Comparison of ENCODE assay signal across 9 mouse cellular contexts in the genomic region with DNA sequence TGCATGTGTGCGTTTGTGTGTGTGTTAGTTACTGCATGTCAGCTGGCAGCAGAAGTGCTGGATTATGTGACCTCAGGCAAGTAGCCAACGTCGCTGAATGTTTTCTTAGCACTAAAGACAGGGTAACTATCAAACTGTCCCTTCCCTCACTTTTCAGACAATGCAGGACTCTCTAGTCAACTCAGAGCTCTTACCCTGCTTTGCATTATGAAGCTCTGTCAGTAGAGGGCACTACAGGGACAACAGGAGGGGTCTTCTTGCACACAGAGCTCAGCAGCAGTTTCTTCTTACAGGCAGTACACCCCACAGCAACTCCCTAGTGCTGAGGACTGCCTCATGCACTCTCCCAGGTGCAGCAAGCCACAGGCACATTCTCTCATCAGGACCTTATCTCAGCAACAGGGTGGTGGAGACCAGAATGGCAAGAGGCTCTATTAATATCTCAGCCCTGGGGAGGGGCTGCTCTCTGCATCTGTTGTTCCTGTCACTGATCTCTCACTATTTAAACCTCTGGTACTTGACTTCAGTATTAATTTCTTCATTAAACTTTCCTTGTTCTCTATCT. TPM values are rescaled to one million over a fixed set of nuclear protein-coding genes. Genes with fewer than 3 reads are reported as not detected.
DNase-seq lines count a peak whose midpoint lies in the region; ATAC-seq lines count a peak whose summit lies in the region.
"Had no signal": no experiment of that assay in that cellular context is flagged by ENCODE, and none has a peak within 500 bp of the region (broad histone marks: within the 10 kb centered on the region; RNA-seq: fewer than 3 reads in every experiment).

No protein-coding gene starts in this region.

- no peaks in the 10 kb centered on the region for H3K9me3 ChIP-seq in midbrain, embryonic 14.5 days (ENCODE audit: control insufficient read depth, low read length)
- H3K9me3 ChIP-seq in midbrain, embryonic 13.5 days, result no peaks in the 10 kb centered on the region
- H3K9me3 ChIP-seq: neural tube, embryonic 13.5 days had no signal

- no peak for ATAC-seq in midbrain, embryonic 14.5 days (ENCODE audit: low FRiP score, low TSS enrichment)
- ATAC-seq in midbrain, embryonic 13.5 days, result no peak
- no peak for ATAC-seq in activated CD4-positive, CD25-positive, alpha-beta regulatory T cell, adult 4 months

- H3K4me2 ChIP-seq in midbrain, embryonic 14.5 days (ENCODE audit: low read length), result no peak overlapping the region
- no peak overlapping the region for H3K4me2 ChIP-seq in midbrain, embryonic 13.5 days (replicated peaks)
- H3K4me2 ChIP-seq: neural tube, embryonic 13.5 days had no signal

- H3K36me3 ChIP-seq in midbrain, embryonic 14.5 days (ENCODE audit: control insufficient read depth, insufficient read depth, low read length), result peaks cover 62% of the 10 kb centered on the region
- peaks cover 65% of the 10 kb centered on the region for H3K36me3 ChIP-seq in midbrain, embryonic 13.5 days

- WGBS in midbrain, embryonic 14.5 days, result 90% methylated on average over 3 of the region's 3 CpGs
- 89% methylated on average over 3 of the region's 3 CpGs for WGBS in midbrain, embryonic 13.5 days

- H3K9ac ChIP-seq in midbrain, embryonic 14.5 days (replicated peaks; ENCODE audit: low read length), result no peak overlapping the region
- H3K9ac ChIP-seq in midbrain, embryonic 13.5 days (replicated peaks), result no peak overlapping the region
- H3K9ac ChIP-seq: neural tube, embryonic 13.5 days had no signal

- peak; percentile 40 to 48 for DNase-seq in cerebellum, postnatal 10 days
- no peak for DNase-seq in cerebellum, postnatal 36 days
- peak; percentile 35 for DNase-seq in midbrain, embryonic 14.5 days
- DNase-seq in heart, postnatal 10 days, result peak; percentile 36 to 57
- peak; percentile 46 for DNase-seq in thymus, postnatal 14 days
- DNase-seq in spleen, adult 12 weeks (ENCODE audit: low spot score), result no peak

- intact Hi-C loops in heart, postnatal 10 days (cut with DNase I), result no loop called here

- H3K4me1 ChIP-seq in midbrain, embryonic 14.5 days (ENCODE audit: control insufficient read depth, insufficient read depth, low read length), result no peaks in the 10 kb centered on the region
- no peaks in the 10 kb centered on the region for H3K4me1 ChIP-seq in midbrain, embryonic 13.5 days (replicated peaks)
- H3K4me1 ChIP-seq: neural tube, embryonic 13.5 days had no signal

- H3K4me3 ChIP-seq in midbrain, embryonic 14.5 days (replicated peaks; ENCODE audit: low read depth, low read length), result no peak overlapping the region
- H3K4me3 ChIP-seq in midbrain, embryonic 13.5 days (replicated peaks), result no peak overlapping the region
- H3K4me3 ChIP-seq: neural tube, embryonic 13.5 days had no signal

- no peaks in the 10 kb centered on the region for H3K27me3 ChIP-seq in midbrain, embryonic 14.5 days (ENCODE audit: control insufficient read depth, insufficient read depth, low read length)
- H3K27me3 ChIP-seq in midbrain, embryonic 13.5 days, result no peaks in the 10 kb centered on the region
- H3K27me3 ChIP-seq: neural tube, embryonic 13.5 days had no signal

- H3K27ac ChIP-seq in midbrain, embryonic 14.5 days (replicated peaks; ENCODE audit: low read depth, low read length), result no peak overlapping the region
- no peak overlapping the region for H3K27ac ChIP-seq in midbrain, embryonic 13.5 days
- H3K27ac ChIP-seq: neural tube, embryonic 13.5 days had no signal

RNA-seq across cellular contexts. Expression of gene Mlh1, which starts 23.8 kb away (rescaled TPM):
- 25.0 and 30.4 TPM in 2 replicates for polyA plus RNA-seq in midbrain, embryonic 14.5 days (2014; fragmentation: Nextera tagmentation; extraction: Ambion mirVana)
- 33.2 and 36.2 TPM in 2 replicates for polyA plus RNA-seq in midbrain, embryonic 13.5 days (2015; fragmentation: Nextera tagmentation; extraction: Ambion mirVana)
- 10 to 100 TPM; 15.2 to 17.2 TPM for total RNA-seq in heart, postnatal 10 days (2021)
- 10 to 100 TPM; 11.7 to 12.6 TPM for polyA plus RNA-seq in activated CD4-positive, CD25-positive, alpha-beta regulatory T cell, adult 4 months (2017; shearing (Covaris generic))

RNA-seq across cellular contexts. Expression of gene Epm2aip1, which starts 24.0 kb away (rescaled TPM):
- 77.0 and 93.4 TPM in 2 replicates for polyA plus RNA-seq in midbrain, embryonic 14.5 days (2014; fragmentation: Nextera tagmentation; extraction: Ambion mirVana)
- polyA plus RNA-seq in midbrain, embryonic 13.5 days (2015; fragmentation: Nextera tagmentation; extraction: Ambion mirVana), result 47.9 and 48.9 TPM in 2 replicates
- 10 to 100 TPM; 31.1 to 34.0 TPM for total RNA-seq in heart, postnatal 10 days (2021)
- 1 to 10 TPM; 6.6 to 9.3 TPM for polyA plus RNA-seq in activated CD4-positive, CD25-positive, alpha-beta regulatory T cell, adult 4 months (2017; shearing (Covaris generic))

Comparison
In these comparisons a context has a peak if more than half of its experiments do, and no peak if none do; other contexts are left out.
1. DNase-seq: peak in cerebellum, postnatal 10 days (2 of 2), midbrain, embryonic 14.5 days (single experiment), heart, postnatal 10 days (2 of 2) and thymus, postnatal 14 days (single experiment); none in cerebellum, postnatal 36 days (0 of 2) and spleen, adult 12 weeks (single experiment).